Mouse (Mus musculus) CH12.LX (cell line): ENCODE data around the gene Psmb7.

Source experiments
- CTCF ChIP-seq, 2 experiments: IDR thresholded peaks in 1 of 2; conservative IDR thresholded peaks in 1 of 2; 2 replicates each; pipeline ENCODE4 v1.5.1; 2011 to 2012; ENCODE audit warnings: low read depth in 2 of 2, low read length in 2 of 2, improper control_type of control experiment in 1 of 2, inconsistent platforms in 1 of 2, mild to moderate bottlenecking in 1 of 2, moderate library complexity in 1 of 2
- NRF1 ChIP-seq: IDR thresholded peaks from 2 replicates; pipeline ENCODE4 v1.6.1; 2014; ENCODE audit warnings: low read depth, mild to moderate bottlenecking, inconsistent platforms, low read length, improper control_type of control experiment, moderate library complexity
- ZKSCAN1 ChIP-seq: IDR thresholded peaks from 2 replicates; pipeline ENCODE4 v1.6.1; 2012; ENCODE audit warnings: low read depth, inconsistent platforms, low read length, improper control_type of control experiment, borderline replicate concordance

- TF ChIP-seq NRF1 (no peak), CTCF (conservative IDR thresholded peaks at IDR 0.05 in 1 of 2, IDR thresholded peaks at IDR 0.05 in 1 of 2; ENCODE audit: low read depth in 2 of 2, low read length in 2 of 2) (peak in 1 of 2 experiments; percentile 62; a peak in 2 of 4 replicates), ZKSCAN1 (no peak)
These were observed 45.1 kb upstream of the Psmb7 start for GRCm38 (mm10) chr2:38688791-38689520.
